Mouse (Mus musculus) right cerebral cortex, postnatal 36 days (tissue): ENCODE data around the gene Rasgrp3.
"Not testable (repeated sequence)": the region's sequence is repeated elsewhere in the genome, so short reads cannot be mapped to it uniquely, and the experiment has no call there.

Experiments
- DNase-seq, 2 experiments: peaks; one replicate each; pipeline ENCODE4 v3.0.0; 2022; ENCODE audit warnings: low spot score in 2 of 2, mixed read lengths in 1 of 2

The Rasgrp3 gene

DNA sequence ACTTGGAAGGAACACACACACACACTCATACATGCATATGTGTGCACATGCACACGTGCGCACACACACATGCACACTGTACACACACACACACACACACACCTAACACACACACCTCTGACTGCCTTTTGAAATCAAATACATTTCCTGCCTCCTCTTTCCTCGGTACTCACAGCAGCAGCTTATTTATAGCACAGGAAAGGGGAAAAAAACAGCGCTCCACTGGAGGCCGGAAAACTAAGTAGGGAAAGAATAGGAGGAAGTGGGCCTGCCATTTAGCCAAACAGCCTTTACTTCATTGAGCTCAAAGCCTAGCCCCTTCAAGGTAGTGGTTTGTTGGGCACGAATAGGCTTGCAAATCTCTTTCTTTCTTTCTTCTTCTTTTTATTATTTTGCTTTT is at the start of gene Rasgrp3:
Gene Rasgrp3 (plus strand): TSS at position 298 of the 400 bp plus-strand sequence.
- no peak for DNase-seq

DNA sequence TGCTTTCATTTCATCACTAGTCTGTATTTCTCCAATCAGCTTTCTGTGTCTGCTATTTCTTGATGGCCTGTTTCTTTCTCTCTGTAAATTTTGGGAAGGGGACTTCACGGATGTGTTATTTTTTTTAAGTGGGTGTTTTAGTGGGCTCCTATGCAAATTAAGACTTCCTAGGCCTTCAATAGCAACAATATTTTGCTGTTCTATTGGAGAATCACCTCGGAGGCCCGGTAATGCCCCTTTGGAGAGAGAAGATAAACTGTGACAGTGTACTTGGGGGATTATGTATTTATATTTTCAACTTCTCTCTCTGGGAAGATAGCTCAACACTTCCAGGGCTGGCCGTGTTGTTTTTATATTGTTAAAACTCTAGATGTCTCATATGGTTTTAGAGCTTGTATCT is 47.3 kb upstream of the Rasgrp3 start:
- DNase-seq = no peak

DNA sequence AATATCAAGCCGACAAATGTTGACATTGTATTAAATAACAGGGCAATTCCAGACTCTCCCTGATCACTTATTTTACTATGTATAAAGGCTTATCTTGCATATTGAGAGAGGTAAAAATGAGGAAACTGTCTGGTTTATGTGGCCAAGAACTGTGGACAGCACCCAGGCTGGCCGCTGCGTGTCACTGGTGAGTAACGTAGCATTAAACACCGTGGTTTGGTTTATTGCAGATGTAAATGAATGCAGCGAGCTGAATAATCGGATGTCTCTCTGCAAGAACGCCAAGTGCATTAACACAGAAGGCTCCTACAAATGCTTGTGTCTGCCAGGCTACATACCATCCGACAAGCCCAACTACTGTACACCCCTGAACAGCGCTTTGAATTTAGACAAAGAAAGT is 45.6 kb upstream of the Rasgrp3 start:
- no peak for DNase-seq

DNA sequence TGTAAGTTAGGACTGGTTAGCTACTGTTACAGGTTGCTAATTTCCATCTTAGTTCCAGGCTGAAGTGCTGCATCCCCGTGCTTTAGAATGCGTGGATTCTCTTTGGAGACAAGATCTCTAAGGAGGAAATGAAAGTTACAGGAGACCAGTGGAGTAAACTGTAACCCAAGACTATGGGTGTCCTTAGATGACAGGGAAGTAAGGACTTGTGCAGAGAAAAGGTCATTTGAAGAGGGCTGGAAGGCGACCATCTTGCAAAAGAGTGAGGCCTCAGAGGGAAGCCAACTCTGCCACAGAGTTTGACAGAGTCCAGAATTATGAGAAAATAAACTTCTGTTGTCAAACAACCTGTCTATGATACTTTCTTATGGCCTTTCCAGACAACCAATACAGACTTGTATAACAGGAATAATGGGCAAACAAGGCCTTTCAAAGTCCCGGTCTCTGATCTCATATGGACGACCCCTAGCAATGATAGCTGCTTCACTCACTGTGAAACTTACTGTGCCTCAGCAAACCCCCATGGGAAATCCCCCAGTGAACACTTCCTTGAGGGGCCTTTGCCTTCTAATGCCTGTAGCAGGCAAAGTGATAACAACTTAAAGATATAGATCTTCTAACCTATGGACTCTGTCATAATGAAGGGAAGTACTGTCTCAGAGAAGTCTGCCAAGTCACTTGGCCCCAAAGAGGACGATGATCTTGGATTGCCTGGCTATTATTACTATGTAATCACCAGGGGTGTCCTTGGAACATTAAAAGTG is 44.1 kb upstream of the Rasgrp3 start:
- no peak for DNase-seq

DNA sequence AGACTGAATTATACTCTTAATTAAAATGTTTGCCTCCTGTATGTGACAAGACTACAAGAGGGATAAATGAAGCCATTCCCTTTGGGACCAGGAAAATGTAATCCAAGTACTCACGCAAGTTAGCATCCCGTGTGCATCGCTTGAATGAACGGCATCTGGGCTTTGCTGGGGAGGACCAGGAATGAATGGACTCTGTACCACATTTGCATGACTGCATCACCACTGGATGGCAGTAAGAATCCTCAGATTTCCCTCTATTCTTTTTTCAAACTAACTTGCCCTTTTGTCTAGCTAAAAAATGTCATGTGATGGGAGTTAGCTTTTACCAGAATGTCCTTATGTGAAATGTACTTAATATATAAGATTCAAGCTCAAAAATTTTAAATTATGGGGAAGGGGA is 29.3 kb upstream of the Rasgrp3 start:
- DNase-seq = peak in 1 of 2 experiments; percentile 4

DNA sequence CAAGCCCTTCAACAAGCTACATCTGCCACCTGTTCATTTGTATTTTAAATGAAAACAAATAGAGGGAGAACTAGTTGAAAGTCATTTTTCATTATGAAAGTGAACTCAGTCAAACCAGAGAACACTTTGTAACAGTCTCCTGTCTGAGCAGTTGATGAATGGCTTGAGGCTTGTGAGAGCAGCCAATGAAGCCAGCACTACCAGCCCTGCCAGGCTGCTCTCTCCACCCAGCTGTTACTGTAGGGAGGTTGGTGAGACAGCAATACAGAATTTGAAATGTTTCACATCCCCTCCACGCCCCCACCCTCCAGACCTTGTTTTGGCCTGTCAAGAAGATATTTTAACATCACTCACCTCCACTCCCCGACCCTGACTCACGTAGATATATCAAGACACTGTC is 18.8 kb upstream of the Rasgrp3 start:
- no peak for DNase-seq

DNA sequence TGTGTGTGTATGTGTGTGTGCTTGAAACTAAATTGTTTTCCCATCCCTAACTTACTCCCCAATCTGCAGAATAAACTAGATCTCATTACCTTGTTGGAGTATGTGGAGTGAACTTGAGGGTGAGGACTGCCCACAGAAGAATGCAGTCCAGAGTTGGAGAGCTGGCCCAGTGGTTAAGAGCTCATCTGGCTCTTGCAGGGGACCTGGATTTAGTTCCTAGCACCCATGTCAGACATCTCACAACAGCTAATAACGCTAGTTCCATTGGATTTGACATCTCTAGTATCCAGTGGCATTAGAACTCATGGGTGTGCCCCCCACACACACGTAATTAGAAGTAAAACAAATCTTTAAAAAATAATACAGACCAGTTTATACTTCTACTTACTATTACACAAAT is 1.5 kb upstream of the Rasgrp3 start:
- no peak for DNase-seq

DNA sequence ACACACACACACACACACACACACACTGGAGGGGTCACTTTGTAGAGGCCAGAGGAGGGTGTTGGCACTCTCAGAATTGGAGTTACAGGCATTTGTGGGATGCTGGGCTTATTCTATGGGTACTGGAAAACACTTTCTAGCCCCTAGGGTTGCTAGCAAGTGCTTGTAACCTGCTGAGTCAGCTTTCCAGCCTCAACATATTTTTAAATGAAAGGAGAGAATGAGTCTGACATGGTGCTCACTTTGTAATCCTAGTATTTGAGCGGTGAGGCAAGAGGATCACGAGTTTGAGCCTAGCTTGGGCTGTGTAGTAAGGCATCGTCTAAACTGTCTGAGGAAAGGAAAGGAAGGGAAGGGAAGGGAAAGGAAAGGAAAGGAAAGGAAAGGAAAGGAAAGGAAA is 825 bp upstream of the Rasgrp3 start:
- DNase-seq = no peak

DNA sequence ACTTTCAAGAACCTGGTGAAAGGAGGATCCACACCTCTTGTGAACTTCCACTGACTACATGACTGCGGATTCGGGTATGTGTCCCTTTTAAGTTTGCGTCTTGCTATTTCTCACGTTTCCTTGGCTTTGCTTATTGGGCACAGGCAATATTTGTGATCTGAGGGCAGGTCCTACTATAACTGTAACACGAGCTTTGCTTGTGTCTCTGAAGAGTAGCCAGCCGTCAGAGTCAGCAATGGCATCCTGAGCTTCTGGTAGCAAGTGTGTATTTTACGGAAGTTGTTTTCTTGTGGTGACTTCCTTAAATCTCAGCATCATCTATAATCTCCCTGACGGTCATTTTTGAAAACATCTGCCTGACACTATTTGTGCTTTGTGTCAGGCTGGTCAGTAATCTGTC is 399 bp downstream of the Rasgrp3 start:
- no peak for DNase-seq

DNA sequence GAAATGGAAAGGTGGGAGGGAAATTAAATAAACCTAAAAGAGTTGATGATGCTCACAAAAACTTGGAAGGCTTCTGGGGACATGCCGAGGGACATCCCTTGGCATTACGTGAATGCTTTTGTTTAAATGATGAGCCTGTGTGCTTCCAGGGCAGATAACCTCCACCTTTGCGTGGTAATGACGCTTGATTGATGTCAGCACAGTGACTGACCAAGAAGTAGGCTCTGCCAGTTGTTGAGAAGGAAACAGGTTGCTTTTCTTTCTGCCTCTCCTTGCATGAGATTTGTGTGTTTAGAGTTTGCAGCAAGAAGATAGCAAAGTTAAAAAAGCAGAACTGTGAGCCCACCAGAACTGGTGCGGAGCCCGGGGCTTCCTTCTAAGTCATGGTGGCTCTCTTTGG is 1.1 kb downstream of the Rasgrp3 start:
- DNase-seq = no peak

DNA sequence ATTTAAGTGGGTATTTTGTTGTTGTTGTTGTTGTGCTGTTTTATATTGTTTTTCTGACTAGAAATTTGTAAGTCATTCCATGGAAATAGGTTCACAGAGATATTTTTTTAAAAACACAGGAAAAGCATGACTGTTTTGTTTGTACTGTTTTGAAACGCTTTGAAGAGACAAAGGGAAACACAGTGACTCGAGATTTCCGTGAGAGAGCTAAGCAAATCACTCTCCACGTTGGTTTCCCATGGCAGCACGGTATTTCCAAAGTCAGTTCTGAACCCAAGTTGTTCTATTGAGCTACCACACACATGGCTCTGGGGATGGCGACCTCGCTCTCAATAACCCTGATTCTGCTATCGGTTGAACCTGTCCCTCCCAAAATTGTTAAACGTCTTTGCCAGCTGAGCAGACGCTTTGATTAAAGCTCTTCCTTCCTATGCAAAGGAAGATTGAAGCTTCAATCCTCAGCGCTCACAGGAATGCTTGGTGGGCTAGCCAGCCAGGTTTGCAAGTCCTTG is 1.6 kb downstream of the Rasgrp3 start:
- no peak for DNase-seq

DNA sequence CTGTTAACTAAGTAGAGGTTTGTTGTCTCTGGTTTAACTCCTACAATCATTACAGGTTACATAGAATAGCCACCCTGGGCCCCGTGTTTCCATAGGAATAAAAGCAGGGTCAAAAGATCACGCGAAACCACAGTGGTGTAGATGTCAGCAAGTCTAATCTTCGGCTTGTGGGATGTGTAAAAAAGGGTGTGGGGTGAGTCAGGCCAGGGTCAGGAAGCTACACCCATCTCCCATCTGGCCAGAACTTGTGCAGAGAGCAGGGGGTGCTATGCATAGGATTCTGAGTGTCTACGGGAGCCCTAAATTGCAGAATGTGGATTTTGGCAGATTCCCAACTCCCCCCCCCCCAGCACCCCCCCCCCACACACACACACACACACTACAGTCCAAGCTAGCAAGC is 2.5 kb downstream of the Rasgrp3 start:
- DNase-seq = no peak

DNA sequence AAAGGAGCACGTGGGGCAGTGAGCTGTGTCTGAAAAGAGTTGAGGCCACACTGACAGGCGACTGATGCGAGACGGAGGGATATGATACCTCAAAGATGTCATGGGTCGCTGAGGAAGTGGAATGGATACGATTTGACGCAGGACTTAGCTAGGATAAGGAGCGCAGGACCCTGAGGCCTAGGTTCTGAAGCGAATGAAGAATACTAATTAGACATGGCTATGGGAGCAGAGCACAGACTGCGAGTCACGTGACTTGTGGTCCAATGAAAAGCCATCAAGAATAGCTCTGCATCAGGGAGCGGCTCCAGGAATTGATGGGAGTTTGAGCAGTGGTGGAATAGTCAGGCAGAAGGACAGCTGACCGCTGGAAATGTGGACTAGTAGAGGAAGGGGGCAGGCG is 3.4 kb downstream of the Rasgrp3 start:
- no peak for DNase-seq

DNA sequence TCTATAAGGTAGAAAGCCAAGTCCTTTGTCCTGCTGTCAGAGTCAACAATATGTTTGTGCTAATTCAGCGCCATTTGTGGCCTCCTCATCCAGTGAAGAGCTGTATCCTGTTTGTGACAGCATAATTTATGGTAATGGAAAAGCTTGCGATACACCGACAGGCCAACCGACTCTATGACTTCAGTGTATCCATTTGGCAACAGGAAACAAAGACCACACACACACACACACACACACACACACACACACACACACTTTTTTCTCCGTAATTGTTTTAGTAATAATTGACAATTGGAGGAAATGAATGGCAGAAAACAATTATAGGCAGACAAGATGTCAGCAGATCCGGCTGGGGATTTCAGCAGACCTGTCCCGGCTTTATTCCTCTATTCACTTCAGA is 4.9 kb downstream of the Rasgrp3 start:
- no peak for DNase-seq

DNA sequence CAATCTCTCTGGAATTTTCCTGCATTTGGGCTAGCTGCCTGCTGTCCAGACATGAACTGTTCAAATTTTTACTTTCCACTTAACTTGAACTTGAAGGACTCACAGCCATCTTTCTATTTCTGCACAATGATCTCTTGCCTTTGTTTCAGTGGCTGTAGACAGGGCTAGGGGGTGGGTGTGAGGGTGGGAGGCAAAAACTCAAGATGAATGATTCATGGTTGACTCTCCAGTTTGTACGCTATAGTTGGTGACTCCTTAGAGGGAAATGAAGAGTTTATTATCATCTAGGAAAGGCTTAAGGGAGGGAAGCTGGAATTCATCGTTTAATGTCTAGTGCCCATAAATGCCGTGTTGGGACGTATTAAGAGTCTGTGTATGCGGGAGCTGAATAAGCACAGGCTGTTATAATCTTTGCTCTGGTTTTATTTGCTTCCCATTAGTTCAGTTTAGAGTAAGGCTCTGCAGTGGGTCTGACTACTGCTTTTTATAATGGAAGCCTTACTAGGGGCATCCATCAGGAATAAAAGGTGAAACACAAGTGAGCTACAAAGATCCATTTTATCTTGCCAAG is 5.6 kb downstream of the Rasgrp3 start:
- DNase-seq = no peak

DNA sequence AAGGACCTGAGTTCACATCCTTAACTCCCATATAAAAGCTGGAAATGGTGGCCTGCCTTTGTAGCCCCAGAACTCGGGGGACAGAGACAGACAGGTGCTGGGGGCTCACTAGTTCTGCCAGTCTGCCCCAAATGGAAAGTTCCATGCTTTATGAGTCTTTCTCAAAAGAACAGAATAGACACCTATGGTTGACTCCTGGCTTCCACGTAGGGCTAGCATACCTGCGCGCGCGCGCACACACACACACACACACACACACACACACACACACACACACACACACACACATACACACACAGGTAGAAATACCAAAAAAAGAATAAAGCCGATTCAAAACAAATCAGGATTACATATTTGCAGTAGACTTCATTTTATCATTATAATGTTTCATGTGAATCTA is 6.7 kb downstream of the Rasgrp3 start:
- no peak for DNase-seq

DNA sequence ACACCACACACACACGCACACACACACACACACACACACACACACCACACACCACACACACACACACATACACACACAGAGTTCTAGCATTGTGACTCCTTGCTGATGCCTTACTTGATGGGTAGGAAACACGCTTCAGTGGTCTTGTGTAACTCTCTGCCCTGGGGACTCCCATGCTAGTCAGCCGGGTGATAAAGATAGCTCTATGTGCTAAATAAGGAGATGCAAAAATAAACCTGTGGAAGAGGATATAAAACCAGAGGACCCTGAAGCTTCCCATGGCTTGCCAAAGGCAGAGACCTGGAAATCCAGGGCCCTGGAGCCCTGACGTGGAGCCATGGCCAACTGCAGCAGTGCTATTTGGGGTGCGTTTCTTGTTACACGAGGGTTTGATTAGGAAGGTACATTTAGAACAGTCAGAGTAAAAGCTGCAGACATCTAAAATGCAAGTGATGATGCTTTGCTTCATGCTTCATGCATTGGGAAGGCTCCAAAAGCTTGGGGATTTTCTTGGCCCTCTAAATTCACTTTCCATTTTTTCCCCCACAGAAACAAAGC is 7.4 kb downstream of the Rasgrp3 start:
- peak; percentile 36 to 47 for DNase-seq

DNA sequence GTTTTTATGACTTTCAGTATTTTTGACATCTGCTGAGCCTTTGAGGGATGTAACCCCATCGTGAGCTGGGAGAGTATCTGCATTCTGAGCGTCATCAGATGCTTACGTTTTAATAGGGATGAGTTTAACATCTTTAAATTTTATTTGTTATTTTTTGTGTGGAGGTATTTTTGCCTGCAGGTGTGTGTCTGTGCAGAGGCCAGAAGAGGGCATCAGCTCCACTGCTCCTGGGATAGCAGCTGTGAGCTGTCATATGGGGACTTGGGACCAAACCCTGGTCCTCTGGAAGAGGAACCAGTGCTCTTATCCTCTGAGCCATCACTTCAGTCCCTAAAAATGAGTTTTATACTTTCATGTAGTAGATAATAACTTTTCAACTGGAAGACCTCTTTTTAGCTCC is 12.6 kb downstream of the Rasgrp3 start:
- DNase-seq = no peak

DNA sequence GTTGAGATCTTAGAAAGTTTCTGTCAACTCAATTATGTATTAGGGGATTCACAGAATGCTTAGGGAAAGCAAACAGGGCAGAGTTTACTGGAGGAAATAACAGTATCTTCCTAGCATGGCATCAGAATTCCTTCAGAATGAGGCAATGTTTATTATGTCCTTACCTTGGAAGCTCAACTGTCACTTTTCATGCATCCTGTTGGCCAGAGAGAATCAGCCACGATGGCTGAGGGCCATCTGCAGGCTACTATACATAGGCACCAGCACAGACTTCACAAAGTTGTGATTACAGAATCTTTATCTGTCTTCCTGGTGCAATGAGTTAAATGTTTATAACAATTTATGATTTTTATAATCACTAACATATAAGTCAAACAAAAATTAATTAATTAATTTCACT is 13.3 kb downstream of the Rasgrp3 start:
- no peak for DNase-seq

DNA sequence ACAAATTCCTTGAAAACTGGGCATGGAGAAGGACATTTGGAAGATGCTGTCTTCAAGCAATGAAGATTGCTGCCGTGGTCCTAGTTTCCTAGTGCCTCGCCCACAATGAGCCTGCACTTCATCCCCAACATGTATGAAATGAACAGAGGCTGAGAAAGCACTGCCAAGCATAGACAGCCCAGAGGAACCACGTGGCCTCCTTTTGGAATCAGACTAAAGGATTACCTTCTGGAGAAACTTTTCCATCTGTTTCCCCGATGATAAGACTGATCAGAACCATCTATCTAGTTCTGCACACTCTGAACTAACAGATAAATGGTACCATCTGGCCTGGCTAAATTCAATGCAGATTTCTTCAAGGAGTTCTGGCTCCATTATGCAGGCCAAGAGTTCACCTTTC is 16.6 kb downstream of the Rasgrp3 start:
- no peak for DNase-seq

DNA sequence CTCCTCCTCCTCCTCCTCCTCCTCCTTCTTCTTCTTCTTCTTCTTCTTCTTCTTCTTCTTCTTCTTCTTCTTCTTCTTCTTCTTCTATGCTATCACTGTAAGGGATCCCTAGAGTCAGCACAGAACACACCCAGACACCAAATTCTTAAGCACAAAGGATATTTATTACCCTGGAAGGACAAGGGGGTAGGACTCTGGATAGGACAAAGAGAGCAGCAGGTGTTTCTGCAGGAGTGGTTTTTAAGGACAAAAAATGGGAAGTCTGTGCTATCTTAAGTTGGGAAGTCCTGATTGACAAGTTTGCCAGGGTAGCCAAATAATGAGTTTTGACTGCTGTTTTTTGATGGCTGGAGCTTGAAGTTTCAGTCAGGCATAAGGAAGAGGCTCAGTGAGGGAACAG is 17.9 kb downstream of the Rasgrp3 start:
- DNase-seq = no peak

DNA sequence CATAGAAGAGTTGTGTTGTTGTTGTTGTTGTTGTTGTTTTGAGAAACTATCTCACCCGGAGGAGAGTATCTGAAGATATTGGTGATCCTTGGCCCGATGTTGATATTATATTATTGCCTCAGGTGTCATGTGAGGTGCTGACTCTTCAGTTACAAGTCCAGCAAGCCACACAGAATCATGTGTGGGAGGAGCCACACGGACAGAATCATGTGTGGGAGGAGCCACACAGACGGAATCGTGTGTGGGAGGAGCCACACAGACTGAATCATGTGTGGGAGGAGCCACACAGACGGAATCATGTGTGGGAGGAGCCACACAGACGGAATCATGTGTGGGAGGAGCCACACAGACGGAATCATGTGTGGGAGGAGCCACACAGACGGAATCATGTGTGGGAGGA is 20.4 kb downstream of the Rasgrp3 start:
- not testable (repeated sequence) for DNase-seq

DNA sequence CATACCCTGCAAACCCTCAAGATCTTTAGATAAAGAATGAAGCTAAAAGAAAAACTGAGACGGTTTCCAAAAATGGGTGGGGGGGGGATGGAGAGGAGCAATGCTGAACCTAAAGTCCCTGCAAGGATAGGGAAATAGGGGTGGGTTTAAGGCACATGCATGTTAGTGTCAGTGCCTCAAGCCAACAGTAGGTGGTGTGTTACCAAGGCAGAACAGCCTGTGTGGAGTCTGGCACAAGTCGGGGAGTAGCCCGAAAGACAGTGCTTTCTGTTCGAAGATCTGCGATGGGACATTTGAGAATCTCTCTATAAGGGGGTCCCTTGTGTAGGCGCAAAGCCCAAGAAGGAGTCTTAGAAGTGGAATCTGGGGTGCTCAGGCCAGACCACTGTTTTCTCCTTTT is 24.9 kb downstream of the Rasgrp3 start:
- DNase-seq = no peak
